In genomic region chr16:35458297-35458696, GRCm38 (mm10) we compare ENCODE assay signal across 17 mouse cellular contexts.
"Had no signal": no experiment of that assay in that cellular context is flagged by ENCODE, and none has a peak within 500 bp of the region (broad histone marks: within the 10 kb centered on the region; RNA-seq: fewer than 3 reads in every experiment).

No protein-coding gene starts in this region.

- H3K4me3 ChIP-seq: midbrain, embryonic 12.5 days; midbrain, embryonic 15.5 days; myocyte; neural tube, embryonic 13.5 days; neural tube, embryonic 15.5 days had no signal

- H3K4me2 ChIP-seq: lung, embryonic 14.5 days; midbrain, embryonic 12.5 days; midbrain, embryonic 15.5 days; neural tube, embryonic 13.5 days; neural tube, embryonic 15.5 days had no signal

- H3K9me3 ChIP-seq: midbrain, embryonic 12.5 days; midbrain, embryonic 15.5 days; neural tube, embryonic 13.5 days; neural tube, embryonic 15.5 days had no signal

- ATAC-seq: midbrain, embryonic 15.5 days had no signal

- DNase-seq: lung, adult 18-20 months; lung, embryonic 14.5 days; lung, postnatal 10 days; lung, postnatal 4 days; retina, postnatal 1 day; right cerebral cortex, adult 18-20 months; right cerebral cortex, postnatal 25 days; right cerebral cortex, postnatal 4 days; spleen, adult 18-20 months; thymus, adult 18-20 months; thymus, postnatal 14 days; thymus, postnatal 36 days had no signal

- H3K27me3 ChIP-seq: midbrain, embryonic 15.5 days; neural tube, embryonic 13.5 days; neural tube, embryonic 15.5 days had no signal

- H3K9ac ChIP-seq: lung, embryonic 14.5 days; midbrain, embryonic 12.5 days; midbrain, embryonic 15.5 days; neural tube, embryonic 13.5 days; neural tube, embryonic 15.5 days had no signal

- H3K36me3 ChIP-seq: midbrain, embryonic 12.5 days; midbrain, embryonic 15.5 days had no signal

- H3K27ac ChIP-seq: midbrain, embryonic 12.5 days; midbrain, embryonic 15.5 days; neural tube, embryonic 13.5 days; neural tube, embryonic 15.5 days had no signal

- H3K4me1 ChIP-seq: midbrain, embryonic 15.5 days had no signal
